Mouse (Mus musculus): ENCODE measurements at regions not wholly inside any gene's neighbourhood (a gene's known extent, or its start where the extent isn't known, plus 50 kb on each side); places are given as distances from the start of the nearest gene placed in this dataset.

DNA sequence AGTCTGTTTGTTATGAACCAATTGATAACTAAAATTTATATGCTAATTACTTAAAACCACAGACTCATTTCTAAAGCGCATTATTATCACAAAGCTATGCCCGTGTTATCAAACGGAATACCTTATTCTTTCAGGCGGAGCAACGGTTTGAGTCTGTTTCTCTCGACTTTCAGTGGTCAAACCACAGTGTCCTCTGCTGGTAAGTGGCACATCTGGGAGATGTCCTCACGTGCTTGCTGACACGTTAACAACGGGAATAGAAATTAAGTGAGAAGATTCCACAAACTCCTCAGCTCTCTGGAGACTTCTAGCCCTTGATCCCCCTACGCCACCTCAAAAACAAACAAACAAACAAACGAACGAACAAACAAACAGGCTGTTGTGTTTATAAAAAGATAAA, 58.9 kb upstream of the Syt13 start:
- DNase-seq (ENCODE audit: low read depth): no peak

DNA sequence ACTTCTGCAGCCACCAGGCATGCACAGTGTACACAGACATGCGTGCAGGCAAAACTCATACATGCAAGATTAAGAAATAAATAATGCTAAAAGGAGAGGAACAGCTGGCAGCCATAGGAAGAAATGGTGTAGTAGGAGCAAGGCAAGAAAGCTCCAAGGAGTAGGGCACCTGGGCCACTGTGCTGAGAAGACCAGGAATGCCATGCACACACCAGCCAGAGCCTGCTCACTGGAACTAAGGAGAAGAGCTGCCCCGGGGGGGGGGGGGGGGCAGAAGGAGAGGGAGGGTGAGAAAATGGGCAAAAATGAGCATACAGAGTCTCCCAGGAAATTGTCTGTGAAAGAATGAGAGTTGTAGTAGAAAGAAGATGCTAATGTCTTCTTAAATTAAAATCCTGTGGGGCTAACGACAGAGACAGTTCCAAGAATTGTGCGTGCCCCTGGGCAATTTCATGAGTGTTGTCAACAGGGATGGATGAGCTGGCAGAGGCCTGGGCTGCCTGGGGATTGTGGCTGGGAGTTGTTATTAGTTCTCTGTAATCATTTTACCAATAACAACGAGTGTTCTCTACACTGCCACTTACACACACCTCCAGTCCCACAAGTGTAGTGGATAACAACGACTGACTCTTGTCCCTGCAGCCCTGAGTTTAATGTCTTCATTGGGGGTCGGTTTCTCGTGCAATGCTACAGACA, 54.2 kb upstream of the Syt13 start:
- no peak for DNase-seq (ENCODE audit: low read depth)

All from 416B (cell line).